Mouse (Mus musculus) CH12.LX (cell line): ENCODE results near the gene Xrra1. TPM values are rescaled to one million over a fixed set of nuclear protein-coding genes. Genes with fewer than 3 reads are reported as not detected.

Experiments used
- DNase-seq: peaks from one replicate; pipeline ENCODE4 v3.0.0-alpha.2; 2013; ENCODE audit errors: extremely low read depth
- H3K27ac ChIP-seq: 2 replicates; pipeline ENCODE4 v1.5.1; 2012; ENCODE audit warnings: low read depth, mild to moderate bottlenecking, control low read depth, moderate library complexity; ENCODE audit not compliant: insufficient read depth
- H3K27me3 ChIP-seq: replicated peaks from 2 replicates; pipeline ENCODE3; 2012; ENCODE audit warnings: inconsistent platforms
- H3K36me3 ChIP-seq, 2 experiments: replicated peaks in 1 of 2; 2 replicates each; pipeline versions ENCODE3 to v1.6.1; 2012; ENCODE audit warnings: inconsistent platforms in 1 of 2, low read length in 1 of 2, mild to moderate bottlenecking in 1 of 2, mixed read lengths in 1 of 2, moderate library complexity in 1 of 2; ENCODE audit not compliant: control insufficient read depth in 1 of 2, insufficient read depth in 1 of 2
- H3K4me1 ChIP-seq, 2 experiments: 2 replicates each; pipeline ENCODE4 v1.6.1; 2012; ENCODE audit warnings: inconsistent platforms in 1 of 2, moderate library complexity in 1 of 2; ENCODE audit not compliant: insufficient read depth in 2 of 2, control insufficient read depth in 1 of 2
- H3K4me2 ChIP-seq: 2 replicates; pipeline ENCODE4 v1.6.1; 2012; ENCODE audit warnings: low read depth, mild to moderate bottlenecking, control low read depth; ENCODE audit not compliant: poor library complexity, insufficient read depth, severe bottlenecking
- H3K4me3 ChIP-seq, 3 experiments: fragments of 150-350 bp in 1 of 3; sonication (generic) in 1 of 3; replicated peaks in 1 of 3; 2 replicates each; pipeline versions ENCODE3 to v1.5.1; 2011 to 2012; ENCODE audit warnings: low read depth in 2 of 3, low read length in 2 of 3, mild to moderate bottlenecking in 2 of 3, moderate library complexity in 2 of 3, control low read depth in 1 of 3, improper control_type of control experiment in 1 of 3, inconsistent platforms in 1 of 3, mixed read lengths in 1 of 3; ENCODE audit not compliant: poor library complexity in 1 of 3
- H3K79me2 ChIP-seq: replicated peaks from 2 replicates; pipeline ENCODE4 v1.6.1; 2012; ENCODE audit warnings: mild to moderate bottlenecking, moderate library complexity; ENCODE audit not compliant: control insufficient read depth, poor library complexity, insufficient read depth, severe bottlenecking; ENCODE audit errors: extremely low read depth
- H3K9ac ChIP-seq: 2 replicates; pipeline ENCODE4 v1.6.1; 2012; ENCODE audit warnings: low read depth, mild to moderate bottlenecking, control low read depth, moderate library complexity; ENCODE audit not compliant: insufficient read depth
- H3K9me3 ChIP-seq: replicated peaks from 2 replicates; pipeline ENCODE3; 2012; ENCODE audit warnings: low read length, inconsistent platforms, mixed read lengths
- BHLHE40 ChIP-seq: IDR thresholded peaks from 2 replicates; pipeline ENCODE4 v1.6.1; 2011; ENCODE audit warnings: mild to moderate bottlenecking, low read depth, low read length, improper control_type of control experiment
- CHD1 ChIP-seq: IDR thresholded peaks from 2 replicates; pipeline ENCODE4 v1.6.1; 2012; ENCODE audit warnings: low read depth, low read length, improper control_type of control experiment, inconsistent platforms
- CHD2 ChIP-seq: IDR thresholded peaks from 2 replicates; pipeline ENCODE4 v1.6.1; 2011; ENCODE audit warnings: low read length, improper control_type of control experiment
- CTCF ChIP-seq, 2 experiments: IDR thresholded peaks in 1 of 2; conservative IDR thresholded peaks in 1 of 2; 2 replicates each; pipeline ENCODE4 v1.5.1; 2011 to 2012; ENCODE audit warnings: low read depth in 2 of 2, low read length in 2 of 2, improper control_type of control experiment in 1 of 2, inconsistent platforms in 1 of 2, mild to moderate bottlenecking in 1 of 2, moderate library complexity in 1 of 2
- ELF1 ChIP-seq: IDR thresholded peaks from 2 replicates; pipeline ENCODE4 v1.6.1; 2014; ENCODE audit warnings: low read depth, mild to moderate bottlenecking, inconsistent platforms, low read length, improper control_type of control experiment
- GABPA ChIP-seq: IDR thresholded peaks from 2 replicates; pipeline ENCODE4 v1.6.1; 2012; ENCODE audit warnings: low read depth, low read length, improper control_type of control experiment, inconsistent platforms; ENCODE audit not compliant: insufficient replicate concordance
- HCFC1 ChIP-seq: IDR thresholded peaks from 2 replicates; pipeline ENCODE4 v1.6.1; 2012; ENCODE audit warnings: low read depth, mild to moderate bottlenecking, inconsistent platforms, low read length, improper control_type of control experiment
- JUN ChIP-seq: IDR thresholded peaks from 2 replicates; pipeline ENCODE4 v1.6.1; 2011; ENCODE audit warnings: low read depth, mild to moderate bottlenecking, low read length, improper control_type of control experiment, moderate library complexity; ENCODE audit not compliant: insufficient read depth
- JUND ChIP-seq: conservative IDR thresholded peaks from 2 replicates; pipeline ENCODE4 v1.6.1; 2011; ENCODE audit warnings: low read depth, low read length, improper control_type of control experiment
- KAT2A ChIP-seq: IDR thresholded peaks from 2 replicates; pipeline ENCODE4 v1.6.1; 2012; ENCODE audit warnings: low read length, improper control_type of control experiment, inconsistent platforms; ENCODE audit not compliant: insufficient replicate concordance
- MAFK ChIP-seq: IDR thresholded peaks from 2 replicates; pipeline ENCODE4 v1.6.1; 2011; ENCODE audit warnings: low read length, improper control_type of control experiment; ENCODE audit not compliant: insufficient replicate concordance
- MAZ ChIP-seq: IDR thresholded peaks from 2 replicates; pipeline ENCODE4 v1.6.1; 2012; ENCODE audit warnings: low read depth, mild to moderate bottlenecking, inconsistent platforms, low read length, improper control_type of control experiment, moderate library complexity
- MEF2A ChIP-seq: IDR thresholded peaks from 2 replicates; pipeline ENCODE4 v1.6.1; 2014; ENCODE audit warnings: low read depth, mild to moderate bottlenecking, inconsistent platforms, low read length, improper control_type of control experiment, borderline replicate concordance
- MYC ChIP-seq: IDR thresholded peaks from 2 replicates; pipeline ENCODE4 v1.6.1; 2011; ENCODE audit warnings: low read depth, mild to moderate bottlenecking, improper control_type of control experiment, low read length
- NRF1 ChIP-seq: IDR thresholded peaks from 2 replicates; pipeline ENCODE4 v1.6.1; 2014; ENCODE audit warnings: low read depth, mild to moderate bottlenecking, inconsistent platforms, low read length, improper control_type of control experiment, moderate library complexity
- SIN3A ChIP-seq: IDR thresholded peaks from 2 replicates; pipeline ENCODE4 v1.6.1; 2012; ENCODE audit warnings: low read length, improper control_type of control experiment, inconsistent platforms
- SMC3 ChIP-seq: IDR thresholded peaks from 2 replicates; pipeline ENCODE4 v1.6.1; 2011; ENCODE audit warnings: low read depth, low read length, improper control_type of control experiment
- TBP ChIP-seq: conservative IDR thresholded peaks from 2 replicates; pipeline ENCODE4 v1.6.1; 2011; ENCODE audit warnings: low read depth, low read length, improper control_type of control experiment
- TCF12 ChIP-seq: IDR thresholded peaks from 2 replicates; pipeline ENCODE4 v1.6.1; 2014; ENCODE audit warnings: low read depth, mild to moderate bottlenecking, inconsistent platforms, low read length, improper control_type of control experiment
- ZC3H11A ChIP-seq: IDR thresholded peaks from 2 replicates; pipeline ENCODE4 v1.6.1; 2012; ENCODE audit warnings: low read depth, mild to moderate bottlenecking, inconsistent platforms, low read length, improper control_type of control experiment
- ZKSCAN1 ChIP-seq: IDR thresholded peaks from 2 replicates; pipeline ENCODE4 v1.6.1; 2012; ENCODE audit warnings: low read depth, inconsistent platforms, low read length, improper control_type of control experiment, borderline replicate concordance
- dilution Hi-C: fragments of 300-500 bp; cut with MboI; formaldehyde crosslinking; loops from 2 replicates; pipeline ENCODE4 v1.14.3; 2020; ENCODE audit warnings: low sequenced_read_pairs; ENCODE audit not compliant: extremely low pct_unique_long_range_greater_than_20kb, extremely low pct_ligation_motif_present
- in situ Hi-C: fragments of 300-500 bp; cut with MboI; formaldehyde crosslinking; loops from 3 replicates; pipeline ENCODE4 v1.14.3; 2019; ENCODE audit warnings: low sequenced_read_pairs, low pct_ligation_motif_present, low pct_unique_long_range_greater_than_20kb, mixed read lengths
- polyA plus RNA-seq: library from polyadenylated mRNA; unstranded; fragments of >175 nt; gene quantifications from 2 replicates; pipeline ENCODE4 v1.2.1, GENCODE M21; 2012; ENCODE audit warnings: low read depth; ENCODE audit not compliant: insufficient read length
- total RNA-seq, 2 experiments: library from RNA; depleted of rRNA; stranded (reverse); fragments of 300-350 nt in 1 of 2; fragments of >200 nt in 1 of 2; gene quantifications; 2 replicates each; pipeline ENCODE4 v1.2.3; 2012 to 2014

The Xrra1 gene
- total and polyA plus RNA-seq, 3 experiments = 0.17 to 0.59 (median 0.49) TPM

DNA sequence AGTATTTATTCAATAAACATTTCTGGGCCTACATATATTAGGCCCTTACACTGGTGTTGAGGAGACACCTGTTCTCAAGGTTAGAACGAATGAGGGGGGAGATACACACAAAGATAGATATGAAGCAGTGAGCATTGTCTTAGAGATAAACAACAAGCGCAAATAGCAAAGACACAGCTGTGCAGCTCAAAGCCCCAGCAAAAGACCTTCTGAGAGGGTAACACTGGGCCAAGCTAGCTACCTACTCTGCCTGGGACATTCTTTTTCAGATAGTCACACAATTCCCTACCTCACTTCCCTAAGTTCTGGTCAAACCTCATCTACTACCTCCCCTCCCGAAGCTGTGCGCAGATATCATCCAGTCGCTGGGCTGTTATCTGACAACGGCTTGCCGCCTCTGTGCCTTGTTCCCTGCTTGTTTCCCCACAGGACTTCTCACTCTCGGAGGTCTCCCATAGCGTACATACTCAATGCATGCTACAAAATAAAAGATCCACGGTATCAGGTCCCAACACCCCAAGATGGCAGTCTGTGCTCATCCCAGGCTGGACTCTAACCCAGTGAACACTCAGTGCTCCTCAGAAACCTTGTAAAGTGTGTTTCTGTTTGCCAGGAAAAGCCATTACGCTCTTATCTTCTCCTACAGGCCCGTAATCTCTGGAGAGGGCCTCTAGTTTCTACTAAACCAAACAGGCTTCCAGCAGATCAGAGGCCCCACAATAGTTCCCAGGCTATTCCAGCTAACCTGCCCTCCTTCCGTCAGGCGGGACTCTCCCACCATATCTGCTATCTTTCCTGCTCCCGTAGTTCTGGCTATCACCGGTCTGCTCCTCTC, 34.0 kb upstream of the Xrra1 start:
- no peak for DNase-seq
- Histone ChIP-seq H3K27ac (peak overlapping the region; percentile 83), H3K79me2 (peaks cover 15% of the 10 kb centered on the region), H3K4me3 (peak overlapping the region in 1 of 3 experiments; percentile 42), H3K9me3 (no peaks in the 10 kb centered on the region), H3K9ac (peak overlapping the region; percentile 39; the same call in 1 of the 2 replicates), H3K4me2 (peak overlapping the region; percentile 37), H3K27me3 (no peaks in the 10 kb centered on the region), H3K4me1 (peaks cover 13 to 43% of the 10 kb centered on the region in 2 experiments), H3K36me3 (peaks cover 0 to 6% of the 10 kb centered on the region in 2 experiments)
- dilution Hi-C loops = no loop called here
- in situ Hi-C loops = no loop called here
- no peak for TF ChIP-seq MYC
- no peak for TF ChIP-seq BHLHE40
- TF ChIP-seq JUN = no peak
- TF ChIP-seq TBP = no peak
- no peak for TF ChIP-seq HCFC1
- TF ChIP-seq ELF1 = no peak
- TF ChIP-seq ZC3H11A = no peak
- no peak for TF ChIP-seq GABPA
- TF ChIP-seq CHD1 = no peak
- TF ChIP-seq MEF2A = no peak
- no peak for TF ChIP-seq NRF1
- no peak for TF ChIP-seq ZKSCAN1
- no peak for TF ChIP-seq SIN3A
- TF ChIP-seq KAT2A = no peak
- TF ChIP-seq MAZ = no peak
- no peak for TF ChIP-seq MAFK
- no peak for TF ChIP-seq TCF12

DNA sequence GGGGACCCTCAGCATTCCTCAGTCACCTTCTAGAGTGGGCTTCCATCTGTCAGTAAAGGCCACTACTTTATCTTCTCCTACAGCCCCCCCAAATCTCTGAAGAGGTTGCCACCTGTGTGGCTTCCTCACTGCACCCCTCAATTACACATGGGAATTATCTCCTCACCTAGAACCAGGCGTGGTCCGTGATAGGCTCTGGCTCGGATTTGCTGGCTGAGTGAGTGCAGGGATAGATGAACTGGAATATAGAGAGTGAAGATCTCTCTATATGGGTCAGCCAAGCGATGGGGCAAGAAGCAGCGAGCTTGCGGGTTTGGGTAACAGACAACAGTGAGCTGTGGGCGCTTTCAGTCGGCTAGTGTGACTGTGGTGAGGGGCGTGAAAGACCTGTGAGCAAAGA, 33.4 kb upstream of the Xrra1 start:
- peak overlapping the region in 1 of 3 experiments; percentile 42 for H3K4me3 ChIP-seq
- no peaks in the 10 kb centered on the region for H3K9me3 ChIP-seq

More for the DNA sequence above, 33.4 kb upstream of the Xrra1 start:
- peak overlapping the region; percentile 83 for H3K27ac ChIP-seq
- TF ChIP-seq MAFK (no peak), CTCF (conservative IDR thresholded peaks at IDR 0.05 in 1 of 2, IDR thresholded peaks at IDR 0.05 in 1 of 2; ENCODE audit: low read depth in 2 of 2, low read length in 2 of 2) (no peak), CHD2 (no peak), SMC3 (no peak), ZC3H11A (no peak), JUND (no peak), MYC (no peak), TBP (no peak)
- TF ChIP-seq, all 38 proteins: peak for 0
- Histone ChIP-seq H3K36me3 (peaks cover 0 to 6% of the 10 kb centered on the region in 2 experiments), H3K4me1 (peaks cover 13 to 43% of the 10 kb centered on the region in 2 experiments), H3K9ac (peak overlapping the region; percentile 39; the same call in 1 of the 2 replicates), H3K79me2 (peaks cover 15% of the 10 kb centered on the region), H3K4me2 (peak overlapping the region; percentile 37), H3K27me3 (no peaks in the 10 kb centered on the region)
- DNase-seq = no peak
- in situ Hi-C loops = no loop called here
- dilution Hi-C loops = no loop called here
